Mouse (Mus musculus) cortical plate, adult 2 months (tissue): ENCODE measurements around the gene Baiap2.

Experiments
- CTCF ChIP-seq: fragments of 200-500 bp; IDR thresholded peaks from 2 replicates; pipeline ENCODE4 v1.5.1; 2011; ENCODE audit warnings: mild to moderate bottlenecking, control low read depth, low read length; ENCODE audit not compliant: insufficient read depth; ENCODE audit errors: extremely low read depth
- POLR2A ChIP-seq: fragments of 200-500 bp; IDR thresholded peaks from 2 replicates; pipeline ENCODE4 v1.6.1; 2011; ENCODE audit warnings: mild to moderate bottlenecking, low read length, control low read depth; ENCODE audit not compliant: insufficient read depth; ENCODE audit errors: extremely low read depth

GRCm38 (mm10) chr11:119952429-119953224, 10.1 kb downstream of the Baiap2 start:
- TF ChIP-seq CTCF: no peak
- no peak for TF ChIP-seq POLR2A
